Mouse (Mus musculus) CH12.LX (cell line): ENCODE data around the gene Ppp4c. TPM values are rescaled to one million over a fixed set of nuclear protein-coding genes. Genes with fewer than 3 reads are reported as not detected.

ENCODE experiments used
- DNase-seq: peaks from one replicate; pipeline ENCODE4 v3.0.0-alpha.2; 2013; ENCODE audit errors: extremely low read depth
- H3K27ac ChIP-seq: 2 replicates; pipeline ENCODE4 v1.5.1; 2012; ENCODE audit warnings: low read depth, mild to moderate bottlenecking, control low read depth, moderate library complexity; ENCODE audit not compliant: insufficient read depth
- H3K27me3 ChIP-seq: replicated peaks from 2 replicates; pipeline ENCODE3; 2012; ENCODE audit warnings: inconsistent platforms
- H3K36me3 ChIP-seq, 2 experiments: replicated peaks in 1 of 2; 2 replicates each; pipeline versions ENCODE3 to v1.6.1; 2012; ENCODE audit warnings: inconsistent platforms in 1 of 2, low read length in 1 of 2, mild to moderate bottlenecking in 1 of 2, mixed read lengths in 1 of 2, moderate library complexity in 1 of 2; ENCODE audit not compliant: control insufficient read depth in 1 of 2, insufficient read depth in 1 of 2
- H3K4me1 ChIP-seq, 2 experiments: 2 replicates each; pipeline ENCODE4 v1.6.1; 2012; ENCODE audit warnings: inconsistent platforms in 1 of 2, moderate library complexity in 1 of 2; ENCODE audit not compliant: insufficient read depth in 2 of 2, control insufficient read depth in 1 of 2
- H3K4me2 ChIP-seq: 2 replicates; pipeline ENCODE4 v1.6.1; 2012; ENCODE audit warnings: low read depth, mild to moderate bottlenecking, control low read depth; ENCODE audit not compliant: poor library complexity, insufficient read depth, severe bottlenecking
- H3K4me3 ChIP-seq, 3 experiments: fragments of 150-350 bp in 1 of 3; sonication (generic) in 1 of 3; replicated peaks in 1 of 3; 2 replicates each; pipeline versions ENCODE3 to v1.5.1; 2011 to 2012; ENCODE audit warnings: low read depth in 2 of 3, low read length in 2 of 3, mild to moderate bottlenecking in 2 of 3, moderate library complexity in 2 of 3, control low read depth in 1 of 3, improper control_type of control experiment in 1 of 3, inconsistent platforms in 1 of 3, mixed read lengths in 1 of 3; ENCODE audit not compliant: poor library complexity in 1 of 3
- H3K79me2 ChIP-seq: replicated peaks from 2 replicates; pipeline ENCODE4 v1.6.1; 2012; ENCODE audit warnings: mild to moderate bottlenecking, moderate library complexity; ENCODE audit not compliant: control insufficient read depth, poor library complexity, insufficient read depth, severe bottlenecking; ENCODE audit errors: extremely low read depth
- H3K9ac ChIP-seq: 2 replicates; pipeline ENCODE4 v1.6.1; 2012; ENCODE audit warnings: low read depth, mild to moderate bottlenecking, control low read depth, moderate library complexity; ENCODE audit not compliant: insufficient read depth
- H3K9me3 ChIP-seq: replicated peaks from 2 replicates; pipeline ENCODE3; 2012; ENCODE audit warnings: low read length, inconsistent platforms, mixed read lengths
- CHD1 ChIP-seq: IDR thresholded peaks from 2 replicates; pipeline ENCODE4 v1.6.1; 2012; ENCODE audit warnings: low read depth, low read length, improper control_type of control experiment, inconsistent platforms
- E2F4 ChIP-seq: IDR thresholded peaks from 2 replicates; pipeline ENCODE4 v1.6.1; 2011; ENCODE audit warnings: low read depth, low read length, improper control_type of control experiment; ENCODE audit not compliant: insufficient replicate concordance
- ELF1 ChIP-seq: IDR thresholded peaks from 2 replicates; pipeline ENCODE4 v1.6.1; 2014; ENCODE audit warnings: low read depth, mild to moderate bottlenecking, inconsistent platforms, low read length, improper control_type of control experiment
- GABPA ChIP-seq: IDR thresholded peaks from 2 replicates; pipeline ENCODE4 v1.6.1; 2012; ENCODE audit warnings: low read depth, low read length, improper control_type of control experiment, inconsistent platforms; ENCODE audit not compliant: insufficient replicate concordance
- HCFC1 ChIP-seq: IDR thresholded peaks from 2 replicates; pipeline ENCODE4 v1.6.1; 2012; ENCODE audit warnings: low read depth, mild to moderate bottlenecking, inconsistent platforms, low read length, improper control_type of control experiment
- IRF4 ChIP-seq: IDR thresholded peaks from 2 replicates; pipeline ENCODE4 v1.6.1; 2014; ENCODE audit warnings: low read depth, mild to moderate bottlenecking, inconsistent platforms, low read length, improper control_type of control experiment
- JUN ChIP-seq: IDR thresholded peaks from 2 replicates; pipeline ENCODE4 v1.6.1; 2011; ENCODE audit warnings: low read depth, mild to moderate bottlenecking, low read length, improper control_type of control experiment, moderate library complexity; ENCODE audit not compliant: insufficient read depth
- KAT2A ChIP-seq: IDR thresholded peaks from 2 replicates; pipeline ENCODE4 v1.6.1; 2012; ENCODE audit warnings: low read length, improper control_type of control experiment, inconsistent platforms; ENCODE audit not compliant: insufficient replicate concordance
- MAX ChIP-seq: IDR thresholded peaks from 2 replicates; pipeline ENCODE4 v1.6.1; 2011; ENCODE audit warnings: low read length, improper control_type of control experiment
- MAZ ChIP-seq: IDR thresholded peaks from 2 replicates; pipeline ENCODE4 v1.6.1; 2012; ENCODE audit warnings: low read depth, mild to moderate bottlenecking, inconsistent platforms, low read length, improper control_type of control experiment, moderate library complexity
- MXI1 ChIP-seq: IDR thresholded peaks from 2 replicates; pipeline ENCODE4 v1.6.1; 2011; ENCODE audit warnings: mild to moderate bottlenecking, low read depth, low read length, improper control_type of control experiment
- NELFE ChIP-seq: IDR thresholded peaks from 2 replicates; pipeline ENCODE4 v1.6.1; 2011; ENCODE audit warnings: low read depth, low read length, improper control_type of control experiment
- PAX5 ChIP-seq: IDR thresholded peaks from 2 replicates; pipeline ENCODE4 v1.6.1; 2012; ENCODE audit warnings: low read length, inconsistent platforms, mixed read lengths
- POLR2A ChIP-seq: IDR thresholded peaks from 2 replicates; pipeline ENCODE4 v1.6.1; 2011; ENCODE audit warnings: low read depth, mild to moderate bottlenecking, improper control_type of control experiment, low read length
- POLR2AphosphoS2 ChIP-seq: IDR thresholded peaks from 2 replicates; pipeline ENCODE4 v1.6.1; 2011; ENCODE audit warnings: low read depth, low read length, improper control_type of control experiment
- RAD21 ChIP-seq: IDR thresholded peaks from 2 replicates; pipeline ENCODE4 v1.6.1; 2011; ENCODE audit warnings: low read depth, mild to moderate bottlenecking, low read length, improper control_type of control experiment, moderate library complexity
- RCOR1 ChIP-seq: conservative IDR thresholded peaks from 2 replicates; pipeline ENCODE4 v1.6.1; 2012; ENCODE audit warnings: low read depth, mild to moderate bottlenecking, inconsistent platforms, low read length, improper control_type of control experiment
- SIN3A ChIP-seq: IDR thresholded peaks from 2 replicates; pipeline ENCODE4 v1.6.1; 2012; ENCODE audit warnings: low read length, improper control_type of control experiment, inconsistent platforms
- SMC3 ChIP-seq: IDR thresholded peaks from 2 replicates; pipeline ENCODE4 v1.6.1; 2011; ENCODE audit warnings: low read depth, low read length, improper control_type of control experiment
- TBP ChIP-seq: conservative IDR thresholded peaks from 2 replicates; pipeline ENCODE4 v1.6.1; 2011; ENCODE audit warnings: low read depth, low read length, improper control_type of control experiment
- UBTF ChIP-seq: IDR thresholded peaks from 2 replicates; pipeline ENCODE4 v1.6.1; 2012; ENCODE audit warnings: low read depth, mild to moderate bottlenecking, inconsistent platforms, low read length, improper control_type of control experiment, moderate library complexity
- USF2 ChIP-seq: conservative IDR thresholded peaks from 2 replicates; pipeline ENCODE4 v1.6.1; 2011; ENCODE audit warnings: low read depth, low read length, improper control_type of control experiment
- ZKSCAN1 ChIP-seq: IDR thresholded peaks from 2 replicates; pipeline ENCODE4 v1.6.1; 2012; ENCODE audit warnings: low read depth, inconsistent platforms, low read length, improper control_type of control experiment, borderline replicate concordance
- ZMIZ1 ChIP-seq: IDR thresholded peaks from 2 replicates; pipeline ENCODE4 v1.6.1; 2012; ENCODE audit warnings: low read depth, mild to moderate bottlenecking, inconsistent platforms, low read length, improper control_type of control experiment
- dilution Hi-C: fragments of 300-500 bp; cut with MboI; formaldehyde crosslinking; loops from 2 replicates; pipeline ENCODE4 v1.14.3; 2020; ENCODE audit warnings: low sequenced_read_pairs; ENCODE audit not compliant: extremely low pct_unique_long_range_greater_than_20kb, extremely low pct_ligation_motif_present
- in situ Hi-C: fragments of 300-500 bp; cut with MboI; formaldehyde crosslinking; loops from 3 replicates; pipeline ENCODE4 v1.14.3; 2019; ENCODE audit warnings: low sequenced_read_pairs, low pct_ligation_motif_present, low pct_unique_long_range_greater_than_20kb, mixed read lengths
- polyA plus RNA-seq: library from polyadenylated mRNA; unstranded; fragments of >175 nt; gene quantifications from 2 replicates; pipeline ENCODE4 v1.2.1, GENCODE M21; 2012; ENCODE audit warnings: low read depth; ENCODE audit not compliant: insufficient read length
- total RNA-seq, 2 experiments: library from RNA; depleted of rRNA; stranded (reverse); fragments of 300-350 nt in 1 of 2; fragments of >200 nt in 1 of 2; gene quantifications; 2 replicates each; pipeline ENCODE4 v1.2.3; 2012 to 2014

Gene Ppp4c
- total and polyA plus RNA-seq, 3 experiments, result 161 to 213 (median 195) TPM

DNA sequence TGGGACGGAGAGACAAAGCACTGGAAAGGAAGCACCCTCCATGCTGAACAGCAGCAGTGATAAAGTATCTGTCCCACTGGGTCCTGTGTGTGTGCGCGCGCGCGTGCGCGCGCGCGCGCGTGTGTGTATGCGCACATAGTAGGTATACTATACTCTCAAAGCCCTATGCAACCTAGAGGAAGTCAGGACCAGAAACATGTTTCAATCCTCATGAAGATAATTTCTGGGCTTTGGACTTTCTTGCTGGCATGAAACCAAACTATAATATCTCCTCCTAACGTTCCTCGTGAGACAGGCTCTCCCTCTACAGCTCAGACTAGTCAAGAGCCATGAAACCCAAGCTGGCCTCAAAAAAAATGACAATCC, 8.7 kb upstream of the Ppp4c start:
- Histone ChIP-seq H3K4me1 (peaks cover 3 to 22% of the 10 kb centered on the region in 2 experiments; a peak in 3 of 4 replicates), H3K27me3 (no peaks in the 10 kb centered on the region), H3K36me3 (peaks cover 15 to 22% of the 10 kb centered on the region in 2 experiments), H3K4me2 (no peak overlapping the region), H3K79me2 (peaks cover 24% of the 10 kb centered on the region), H3K4me3 (no peak overlapping the region), H3K9me3 (no peaks in the 10 kb centered on the region), H3K9ac (no peak overlapping the region), H3K27ac (no peak overlapping the region)
- in situ Hi-C loops (no loop called here), dilution Hi-C loops (no loop called here)
- TF ChIP-seq SMC3, result no peak
- no peak for TF ChIP-seq POLR2AphosphoS2
- no peak for TF ChIP-seq USF2
- TF ChIP-seq E2F4, result no peak
- no peak for TF ChIP-seq JUN
- peak; percentile 59; the same call in 1 of the 2 replicates for TF ChIP-seq ZKSCAN1
- no peak for TF ChIP-seq ELF1
- no peak for DNase-seq

GRCm38 (mm10) chr7:126800269-126801056, 8.2 kb upstream of the Ppp4c start:
- Histone ChIP-seq H3K9ac (peak overlapping the region; percentile 90), H3K9me3 (no peaks in the 10 kb centered on the region), H3K27ac (peak overlapping the region; percentile 92; the same call in 1 of the 2 replicates), H3K27me3 (no peaks in the 10 kb centered on the region), H3K79me2 (peaks cover 26% of the 10 kb centered on the region), H3K4me2 (peak overlapping the region; percentile 72), H3K4me1 (peaks cover 6 to 28% of the 10 kb centered on the region in 2 experiments; a peak in 3 of 4 replicates), H3K4me3 (peak overlapping the region; percentile 73 to 95 (median 77)), H3K36me3 (peaks cover 21 to 28% of the 10 kb centered on the region in 2 experiments)
- in situ Hi-C loops, result no loop called here
- DNase-seq, result no peak
- dilution Hi-C loops, result no loop called here
- TF ChIP-seq MXI1 (no peak), ZMIZ1 (no peak), USF2 (no peak), RCOR1 (no peak), MAZ (no peak), MAX (no peak), HCFC1 (no peak), POLR2AphosphoS2 (no peak), RAD21 (no peak), SIN3A (no peak), KAT2A (no peak), POLR2A (no peak), TBP (no peak), CHD1 (no peak), IRF4 (no peak), GABPA (no peak), NELFE (no peak), UBTF (no peak), PAX5 (no peak)
- TF ChIP-seq, all 38 proteins: peak for 0
